Mouse (Mus musculus): ENCODE data around the gene Tpcn1. TPM values are rescaled to one million over a fixed set of nuclear protein-coding genes. Genes with fewer than 3 reads are reported as not detected.

Gene Tpcn1
- total RNA-seq, 1 experiment = 14.2 TPM

GRCm38 (mm10) chr5:120495064-120495702, 93.3 kb downstream of the Tpcn1 start:
- no peak for DNase-seq (ENCODE audit: low read depth, low spot score)
- no peak overlapping the region for H3K4me3 ChIP-seq (ENCODE audit: insufficient read depth in 1 of 2, low read depth in 1 of 2, low read length in 2 of 2, poor library complexity in 1 of 2, severe bottlenecking in 1 of 2)
- TF ChIP-seq ZNF384 (IDR thresholded peaks at IDR 0.05; ENCODE audit: low read depth, low read length) = no peak
- no peak for TF ChIP-seq MAFK (IDR thresholded peaks at IDR 0.05; ENCODE audit: insufficient read depth, low read depth, low read length)
- no peak for TF ChIP-seq CHD2 (IDR thresholded peaks at IDR 0.05; ENCODE audit: low read depth, low read length)
- no peak for TF ChIP-seq ZC3H11A (IDR thresholded peaks at IDR 0.05; ENCODE audit: borderline replicate concordance, low read depth, low read length)
- no peak overlapping the region for H3K27ac ChIP-seq (ENCODE audit: insufficient read depth, low read depth, low read length, poor library complexity, severe bottlenecking)
- in situ Hi-C loops (cut with MboI; ENCODE audit: low sequenced_read_pairs in 2 of 2, unreplicated experiment in 2 of 2) = no loop called here
- H3K9me3 ChIP-seq (ENCODE audit: control insufficient read depth, insufficient read depth, low read depth, low read length) = no peaks in the 10 kb centered on the region
- H3K9ac ChIP-seq (ENCODE audit: insufficient read depth, low read depth, low read length, poor library complexity, severe bottlenecking) = no peak overlapping the region
- peaks cover 6% of the 10 kb centered on the region; the same call in 1 of the 2 replicates for H3K36me3 ChIP-seq (ENCODE audit: control insufficient read depth, insufficient read depth, low read length, poor library complexity, severe bottlenecking)
- peaks cover 0 to 24% of the 10 kb centered on the region in 2 experiments; a peak in 3 of 4 replicates for H3K4me1 ChIP-seq (ENCODE audit: control insufficient read depth in 2 of 2, insufficient read depth in 2 of 2, low read length in 2 of 2, poor library complexity in 1 of 2)

- TF ChIP-seq CHD2 (IDR thresholded peaks at IDR 0.05; ENCODE audit: low read depth, low read length) = no peak
- TF ChIP-seq MAFK (IDR thresholded peaks at IDR 0.05; ENCODE audit: insufficient read depth, low read depth, low read length) = no peak
- TF ChIP-seq HCFC1 (IDR thresholded peaks at IDR 0.05; ENCODE audit: borderline replicate concordance, insufficient read depth, low read length) = no peak
- TF ChIP-seq ZNF384 (IDR thresholded peaks at IDR 0.05; ENCODE audit: low read depth, low read length) = no peak
- TF ChIP-seq ZC3H11A (IDR thresholded peaks at IDR 0.05; ENCODE audit: borderline replicate concordance, low read depth, low read length) = no peak
- no peaks in the 10 kb centered on the region for H3K9me3 ChIP-seq (ENCODE audit: control insufficient read depth, insufficient read depth, low read depth, low read length)
- in situ Hi-C loops (cut with MboI; ENCODE audit: low sequenced_read_pairs in 2 of 2, unreplicated experiment in 2 of 2) = no loop called here
- peaks cover 8% of the 10 kb centered on the region; the same call in 1 of the 2 replicates for H3K36me3 ChIP-seq (ENCODE audit: control insufficient read depth, insufficient read depth, low read length, poor library complexity, severe bottlenecking)
- H3K4me3 ChIP-seq (ENCODE audit: insufficient read depth in 1 of 2, low read depth in 1 of 2, low read length in 2 of 2, poor library complexity in 1 of 2, severe bottlenecking in 1 of 2) = no peak overlapping the region
- peaks cover 0 to 24% of the 10 kb centered on the region in 2 experiments; a peak in 3 of 4 replicates for H3K4me1 ChIP-seq (ENCODE audit: control insufficient read depth in 2 of 2, insufficient read depth in 2 of 2, low read length in 2 of 2, poor library complexity in 1 of 2)
- H3K9ac ChIP-seq (ENCODE audit: insufficient read depth, low read depth, low read length, poor library complexity, severe bottlenecking) = no peak overlapping the region
- H3K27ac ChIP-seq (ENCODE audit: insufficient read depth, low read depth, low read length, poor library complexity, severe bottlenecking) = no peak overlapping the region
- no peak for DNase-seq (ENCODE audit: low read depth, low spot score)
Measured at GRCm38 (mm10) chr5:120493873-120494395, 94.5 kb downstream of the Tpcn1 start.

GRCm38 (mm10) chr5:120493440-120493839, 95.0 kb downstream of the Tpcn1 start:
- peaks cover 0 to 24% of the 10 kb centered on the region in 2 experiments; a peak in 3 of 4 replicates for H3K4me1 ChIP-seq (ENCODE audit: control insufficient read depth in 2 of 2, insufficient read depth in 2 of 2, low read length in 2 of 2, poor library complexity in 1 of 2)
- H3K27ac ChIP-seq (ENCODE audit: insufficient read depth, low read depth, low read length, poor library complexity, severe bottlenecking) = no peak overlapping the region
- no peak for TF ChIP-seq HCFC1 (IDR thresholded peaks at IDR 0.05; ENCODE audit: borderline replicate concordance, insufficient read depth, low read length)
- TF ChIP-seq MAFK (IDR thresholded peaks at IDR 0.05; ENCODE audit: insufficient read depth, low read depth, low read length) = no peak
- no peak for TF ChIP-seq CHD2 (IDR thresholded peaks at IDR 0.05; ENCODE audit: low read depth, low read length)
- no peak for TF ChIP-seq ZNF384 (IDR thresholded peaks at IDR 0.05; ENCODE audit: low read depth, low read length)
- TF ChIP-seq ZC3H11A (IDR thresholded peaks at IDR 0.05; ENCODE audit: borderline replicate concordance, low read depth, low read length) = no peak
- H3K9me3 ChIP-seq (ENCODE audit: control insufficient read depth, insufficient read depth, low read depth, low read length) = no peaks in the 10 kb centered on the region
- peaks cover 8% of the 10 kb centered on the region; the same call in 1 of the 2 replicates for H3K36me3 ChIP-seq (ENCODE audit: control insufficient read depth, insufficient read depth, low read length, poor library complexity, severe bottlenecking)
- H3K9ac ChIP-seq (ENCODE audit: insufficient read depth, low read depth, low read length, poor library complexity, severe bottlenecking) = no peak overlapping the region
- in situ Hi-C loops (cut with MboI; ENCODE audit: low sequenced_read_pairs in 2 of 2, unreplicated experiment in 2 of 2) = no loop called here
- DNase-seq (ENCODE audit: low read depth, low spot score) = no peak
- no peak overlapping the region for H3K4me3 ChIP-seq (ENCODE audit: insufficient read depth in 1 of 2, low read depth in 1 of 2, low read length in 2 of 2, poor library complexity in 1 of 2, severe bottlenecking in 1 of 2)

GRCm38 (mm10) chr5:120492437-120492836, 96.0 kb downstream of the Tpcn1 start:
- in situ Hi-C loops (cut with MboI; ENCODE audit: low sequenced_read_pairs in 2 of 2, unreplicated experiment in 2 of 2) = no loop called here
- H3K4me3 ChIP-seq (ENCODE audit: insufficient read depth in 1 of 2, low read depth in 1 of 2, low read length in 2 of 2, poor library complexity in 1 of 2, severe bottlenecking in 1 of 2) = peak overlapping the region in 1 of 2 experiments; percentile 7; a peak in 1 of 4 replicates
- H3K27ac ChIP-seq (ENCODE audit: insufficient read depth, low read depth, low read length, poor library complexity, severe bottlenecking) = no peak overlapping the region

More at GRCm38 (mm10) chr5:120492437-120492836, 96.0 kb downstream of the Tpcn1 start:
- H3K9me3 ChIP-seq (ENCODE audit: control insufficient read depth, insufficient read depth, low read depth, low read length) = no peaks in the 10 kb centered on the region
- peaks cover 7% of the 10 kb centered on the region; the same call in 1 of the 2 replicates for H3K36me3 ChIP-seq (ENCODE audit: control insufficient read depth, insufficient read depth, low read length, poor library complexity, severe bottlenecking)
- H3K4me1 ChIP-seq (ENCODE audit: control insufficient read depth in 2 of 2, insufficient read depth in 2 of 2, low read length in 2 of 2, poor library complexity in 1 of 2) = peaks cover 0 to 24% of the 10 kb centered on the region in 2 experiments; a peak in 3 of 4 replicates
- TF ChIP-seq HCFC1 (IDR thresholded peaks at IDR 0.05; ENCODE audit: borderline replicate concordance, insufficient read depth, low read length) (no peak), ZC3H11A (IDR thresholded peaks at IDR 0.05; ENCODE audit: borderline replicate concordance, low read depth, low read length) (no peak), MAFK (IDR thresholded peaks at IDR 0.05; ENCODE audit: insufficient read depth, low read depth, low read length) (no peak), ZNF384 (IDR thresholded peaks at IDR 0.05; ENCODE audit: low read depth, low read length) (no peak), CHD2 (IDR thresholded peaks at IDR 0.05; ENCODE audit: low read depth, low read length) (no peak)
- H3K9ac ChIP-seq (ENCODE audit: insufficient read depth, low read depth, low read length, poor library complexity, severe bottlenecking) = peak overlapping the region; percentile 59; the same call in 1 of the 2 replicates
- DNase-seq (ENCODE audit: low read depth, low spot score) = peak; percentile 91
